Mouse (Mus musculus): ENCODE results near the gene Med20. TPM values are rescaled to one million over a fixed set of nuclear protein-coding genes. Genes with fewer than 3 reads are reported as not detected.

Med20 gene
- total and polyA plus RNA-seq, 2 experiments from 2014 or later, result 30.2 to 37.0 TPM

DNA sequence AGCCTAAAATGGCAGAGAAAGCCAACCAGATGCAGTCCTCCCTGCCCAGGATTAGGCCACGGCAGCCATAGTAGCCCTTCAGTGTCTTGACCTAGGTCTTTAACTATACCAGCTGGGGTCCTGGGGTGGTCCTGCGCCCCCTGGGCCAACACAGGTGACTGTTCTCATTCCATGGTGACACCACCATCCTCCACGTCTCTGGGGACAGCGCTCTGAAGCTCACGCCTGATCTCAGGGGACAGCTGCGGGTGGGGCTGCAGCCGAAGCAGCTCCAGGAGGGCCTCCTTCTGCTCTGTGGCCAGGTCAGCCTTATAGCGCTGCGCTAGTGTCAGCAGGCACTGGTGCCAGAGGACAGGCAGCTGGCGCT, 10.0 kb upstream of the Med20 start:
- 93% methylated on average over 10 of the region's 10 CpGs for WGBS

DNA sequence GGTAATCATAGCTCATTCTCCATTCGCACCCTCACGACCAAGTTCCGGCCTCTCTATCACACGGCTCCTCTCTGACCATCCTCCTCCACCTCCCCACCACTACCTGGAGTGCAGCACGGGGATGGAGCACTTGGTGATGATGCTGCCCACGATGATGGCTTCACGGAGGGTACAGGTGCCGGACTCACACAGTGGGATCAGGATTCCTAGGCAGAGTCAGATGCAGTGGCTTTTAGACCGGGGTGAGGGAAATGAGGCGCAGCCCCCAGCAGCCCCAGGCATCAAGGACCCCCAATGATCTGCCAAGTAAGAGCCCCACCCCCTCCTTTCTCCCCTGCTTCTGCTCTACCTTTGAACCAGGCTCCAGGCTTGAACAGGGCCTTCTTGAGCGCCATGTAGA, 9.1 kb upstream of the Med20 start:
- no peak for ATAC-seq
- WGBS, result 95% methylated on average over 11 of the region's 11 CpGs

More for the DNA sequence above, 10.0 kb upstream of the Med20 start:
- Histone ChIP-seq H3K4me3 (ENCODE audit: low read depth, low read length) (no peak overlapping the region), H3K36me3 (ENCODE audit: insufficient read depth) (peaks cover 63% of the 10 kb centered on the region), H3K27me3 (ENCODE audit: insufficient read depth, low read length) (no peaks in the 10 kb centered on the region), H3K4me1 (ENCODE audit: insufficient read depth) (no peaks in the 10 kb centered on the region), H3K27ac (ENCODE audit: low read depth, low read length) (no peak overlapping the region), H3K9me3 (ENCODE audit: low read length) (no peaks in the 10 kb centered on the region), H3K9ac (no peak overlapping the region), H3K4me2 (ENCODE audit: low read depth) (no peak overlapping the region)
- no peak for ATAC-seq
- no peak for TF ChIP-seq CTCF (IDR thresholded peaks at IDR 0.05; ENCODE audit: low read depth)
- DNase-seq, result no peak

DNA sequence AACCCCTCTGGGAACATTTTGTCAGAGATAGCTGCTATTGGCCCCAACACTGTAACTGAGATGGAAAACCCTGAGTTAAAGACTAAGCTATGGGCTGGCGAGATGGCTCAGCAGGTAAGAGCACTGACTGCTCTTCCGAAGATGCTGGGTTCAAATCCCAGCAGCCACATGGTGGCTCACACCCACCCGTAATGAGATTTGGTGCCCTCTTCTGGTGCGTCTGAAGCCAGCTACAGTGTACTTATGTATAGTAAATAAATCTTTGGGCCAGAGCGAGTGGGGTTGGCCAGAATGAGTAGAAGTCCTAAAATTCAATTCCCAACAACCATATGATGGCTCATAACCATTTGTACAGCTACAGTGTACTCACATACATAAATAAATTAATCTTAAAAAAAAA, 5.2 kb upstream of the Med20 start:
- H3K27me3 ChIP-seq (ENCODE audit: insufficient read depth, low read length), result no peaks in the 10 kb centered on the region
- DNase-seq (no peak), ATAC-seq (no peak)
- no peak overlapping the region for H3K27ac ChIP-seq (ENCODE audit: low read depth, low read length)
- no peak overlapping the region for H3K9ac ChIP-seq
- WGBS, result 71% methylated on average over 5 of the region's 5 CpGs
- peaks cover 10% of the 10 kb centered on the region for H3K4me1 ChIP-seq (ENCODE audit: insufficient read depth)
- TF ChIP-seq CTCF (IDR thresholded peaks at IDR 0.05; ENCODE audit: low read depth), result peak; percentile 46
- H3K9me3 ChIP-seq (ENCODE audit: low read length), result no peaks in the 10 kb centered on the region
- H3K4me3 ChIP-seq (ENCODE audit: low read depth, low read length), result no peak overlapping the region
- H3K4me2 ChIP-seq (ENCODE audit: low read depth), result no peak overlapping the region
- peaks cover 49% of the 10 kb centered on the region for H3K36me3 ChIP-seq (ENCODE audit: insufficient read depth)

More for the DNA sequence above, 9.1 kb upstream of the Med20 start:
- no peaks in the 10 kb centered on the region for H3K4me1 ChIP-seq (ENCODE audit: insufficient read depth)
- peaks cover 69% of the 10 kb centered on the region for H3K36me3 ChIP-seq (ENCODE audit: insufficient read depth)
- H3K4me3 ChIP-seq (ENCODE audit: low read depth, low read length), result no peak overlapping the region
- DNase-seq, result no peak
- H3K4me2 ChIP-seq (ENCODE audit: low read depth), result no peak overlapping the region
- no peak for TF ChIP-seq CTCF (IDR thresholded peaks at IDR 0.05; ENCODE audit: low read depth)
- H3K9me3 ChIP-seq (ENCODE audit: low read length), result no peaks in the 10 kb centered on the region
- H3K27me3 ChIP-seq (ENCODE audit: insufficient read depth, low read length), result no peaks in the 10 kb centered on the region
- H3K27ac ChIP-seq (ENCODE audit: low read depth, low read length), result no peak overlapping the region
- H3K9ac ChIP-seq, result no peak overlapping the region

DNA sequence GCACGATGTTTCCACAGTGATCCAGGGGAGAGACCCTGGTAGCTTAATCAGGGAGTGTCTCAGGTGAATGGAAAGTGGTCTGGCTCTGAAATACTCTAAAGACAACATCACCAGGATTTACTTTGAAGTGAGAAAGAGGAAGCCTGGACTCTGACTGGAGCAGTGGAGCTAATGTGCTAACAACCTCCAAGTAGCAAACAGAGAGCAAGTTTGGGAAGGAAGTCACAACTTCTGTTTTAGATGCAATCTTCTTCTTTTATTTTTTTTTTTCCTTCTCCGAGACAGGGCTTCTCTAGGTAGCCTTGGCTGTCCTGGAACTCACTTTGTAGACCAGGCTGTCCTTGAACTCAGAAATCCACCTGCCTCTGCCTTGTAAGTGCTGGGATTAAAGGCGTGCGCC, 2.2 kb upstream of the Med20 start:
- Histone ChIP-seq H3K27ac (ENCODE audit: low read depth, low read length) (no peak overlapping the region), H3K27me3 (ENCODE audit: insufficient read depth, low read length) (no peaks in the 10 kb centered on the region), H3K4me2 (ENCODE audit: low read depth) (no peak overlapping the region), H3K9ac (no peak overlapping the region), H3K4me1 (ENCODE audit: insufficient read depth) (peaks cover 17% of the 10 kb centered on the region), H3K4me3 (ENCODE audit: low read depth, low read length) (no peak overlapping the region), H3K9me3 (ENCODE audit: low read length) (no peaks in the 10 kb centered on the region), H3K36me3 (ENCODE audit: insufficient read depth) (peaks cover 32% of the 10 kb centered on the region)
- TF ChIP-seq CTCF (IDR thresholded peaks at IDR 0.05; ENCODE audit: low read depth), result no peak
- DNase-seq (no peak), ATAC-seq (no peak)
- 96% methylated on average over 4 of the region's 4 CpGs for WGBS

DNA sequence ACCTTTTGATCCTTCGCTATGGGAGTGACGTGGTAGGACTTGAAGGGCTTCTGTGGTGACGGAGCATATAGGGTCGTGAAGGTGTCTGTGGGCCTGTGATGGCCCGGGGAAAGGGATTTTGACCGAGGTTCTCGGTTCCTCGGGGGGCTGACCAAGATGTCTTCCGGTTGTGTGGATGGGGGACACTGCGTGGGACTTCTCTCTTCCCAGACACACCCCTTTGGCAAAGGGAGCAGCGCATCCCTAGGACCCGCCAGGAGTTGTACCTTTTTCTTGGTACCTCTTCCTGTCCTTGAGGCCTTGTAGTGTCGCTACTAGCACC, 240 bp downstream of the Med20 start:
- H3K9ac ChIP-seq, result peak overlapping the region; percentile 73
- TF ChIP-seq CTCF (IDR thresholded peaks at IDR 0.05; ENCODE audit: low read depth), result no peak

DNA sequence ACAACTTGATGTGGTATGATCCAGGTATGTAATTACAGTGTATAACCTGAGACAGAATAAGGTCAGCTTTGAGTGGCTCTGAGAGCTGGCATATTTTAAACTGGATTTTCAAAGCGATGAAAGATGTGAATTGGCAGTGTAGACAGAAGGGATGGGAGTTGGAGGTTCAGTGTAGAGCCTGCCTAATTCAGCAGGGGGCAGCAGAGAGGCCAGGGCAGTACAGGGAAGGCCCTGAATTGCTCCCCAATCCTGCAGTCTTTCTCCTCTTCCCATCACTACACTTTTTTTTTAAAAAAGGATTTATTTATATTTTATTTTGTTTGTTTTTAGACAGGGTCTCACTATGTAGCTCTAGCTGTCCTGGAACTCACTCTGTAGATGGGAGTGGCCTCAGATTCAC, 2.6 kb downstream of the Med20 start:
- Histone ChIP-seq H3K4me3 (ENCODE audit: low read depth, low read length) (no peak overlapping the region), H3K9ac (no peak overlapping the region), H3K36me3 (ENCODE audit: insufficient read depth) (peaks cover 25% of the 10 kb centered on the region), H3K9me3 (ENCODE audit: low read length) (no peaks in the 10 kb centered on the region), H3K4me1 (ENCODE audit: insufficient read depth) (peaks cover 17% of the 10 kb centered on the region), H3K27me3 (ENCODE audit: insufficient read depth, low read length) (no peaks in the 10 kb centered on the region), H3K4me2 (ENCODE audit: low read depth) (no peak overlapping the region), H3K27ac (ENCODE audit: low read depth, low read length) (no peak overlapping the region)
- ATAC-seq, result no peak
- no peak for DNase-seq
- TF ChIP-seq CTCF (IDR thresholded peaks at IDR 0.05; ENCODE audit: low read depth), result peak; percentile 42
- 86% methylated on average over 1 of the region's 1 CpGs for WGBS

More for the DNA sequence above, 240 bp downstream of the Med20 start:
- Histone ChIP-seq H3K36me3 (ENCODE audit: insufficient read depth) (peaks cover 14% of the 10 kb centered on the region), H3K4me1 (ENCODE audit: insufficient read depth) (peaks cover 17% of the 10 kb centered on the region), H3K4me3 (ENCODE audit: low read depth, low read length) (peak overlapping the region; percentile 89), H3K27ac (ENCODE audit: low read depth, low read length) (peak overlapping the region; percentile 70), H3K4me2 (ENCODE audit: low read depth) (peak overlapping the region; percentile 80), H3K9me3 (ENCODE audit: low read length) (no peaks in the 10 kb centered on the region), H3K27me3 (ENCODE audit: insufficient read depth, low read length) (no peaks in the 10 kb centered on the region)
- DNase-seq (no peak), ATAC-seq (peak; percentile 18)
- WGBS, result under 1% methylated on average over 13 of the region's 13 CpGs

DNA sequence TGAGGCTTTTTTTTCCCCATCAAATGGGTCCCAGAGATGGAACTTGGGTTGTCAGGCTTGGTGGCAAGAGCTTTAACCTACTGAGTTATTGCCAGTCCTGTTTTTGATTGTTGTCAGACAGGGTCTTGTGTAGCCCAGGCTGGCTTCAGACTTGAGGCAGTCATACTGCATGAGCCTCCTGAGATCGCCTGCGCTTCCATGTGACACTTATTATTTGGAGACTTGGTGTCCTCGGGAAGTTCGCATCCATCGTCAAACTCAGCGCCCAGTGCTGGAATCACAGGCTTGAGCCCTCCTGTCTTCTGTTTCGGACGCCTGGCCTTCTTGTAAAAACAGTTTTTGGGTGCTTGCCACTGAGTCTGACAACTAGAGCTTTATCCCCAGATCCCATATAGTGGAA, 4.7 kb downstream of the Med20 start:
- DNase-seq, result no peak
- Histone ChIP-seq H3K27ac (ENCODE audit: low read depth, low read length) (no peak overlapping the region), H3K4me2 (ENCODE audit: low read depth) (no peak overlapping the region), H3K36me3 (ENCODE audit: insufficient read depth) (peaks cover 26% of the 10 kb centered on the region), H3K9ac (no peak overlapping the region), H3K27me3 (ENCODE audit: insufficient read depth, low read length) (no peaks in the 10 kb centered on the region), H3K4me3 (ENCODE audit: low read depth, low read length) (no peak overlapping the region), H3K4me1 (ENCODE audit: insufficient read depth) (peaks cover 7% of the 10 kb centered on the region), H3K9me3 (ENCODE audit: low read length) (no peaks in the 10 kb centered on the region)
- ATAC-seq, result no peak
- TF ChIP-seq CTCF (IDR thresholded peaks at IDR 0.05; ENCODE audit: low read depth), result no peak
- WGBS, result 97% methylated on average over 8 of the region's 8 CpGs

DNA sequence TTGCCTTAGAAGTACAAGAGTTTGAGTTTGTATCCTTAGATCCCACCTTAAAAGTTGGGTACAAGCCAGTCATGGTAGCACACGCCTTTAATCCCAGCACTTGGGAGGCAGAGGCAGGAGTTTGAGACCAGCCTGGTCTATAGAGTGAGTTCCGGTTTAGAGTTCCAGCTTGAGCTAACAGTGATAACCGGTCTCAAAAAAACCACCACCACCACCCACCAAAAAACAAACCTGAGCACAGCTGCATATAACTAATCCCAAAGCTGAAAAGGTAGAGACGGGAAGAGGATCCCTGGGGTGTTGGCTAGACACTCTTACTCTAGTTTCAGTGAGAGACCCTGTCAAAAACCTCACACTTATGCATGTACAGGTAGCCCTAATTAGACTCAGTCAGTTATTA, 5.3 kb downstream of the Med20 start:
- ATAC-seq (no peak), DNase-seq (no peak)
- no peak overlapping the region for H3K27ac ChIP-seq (ENCODE audit: low read depth, low read length)
- H3K4me3 ChIP-seq (ENCODE audit: low read depth, low read length), result no peak overlapping the region
- H3K27me3 ChIP-seq (ENCODE audit: insufficient read depth, low read length), result no peaks in the 10 kb centered on the region
- H3K4me1 ChIP-seq (ENCODE audit: insufficient read depth), result peaks cover 7% of the 10 kb centered on the region
- H3K9me3 ChIP-seq (ENCODE audit: low read length), result no peaks in the 10 kb centered on the region
- 94% methylated on average over 4 of the region's 4 CpGs for WGBS
- no peak overlapping the region for H3K9ac ChIP-seq
- H3K36me3 ChIP-seq (ENCODE audit: insufficient read depth), result peaks cover 30% of the 10 kb centered on the region
- no peak overlapping the region for H3K4me2 ChIP-seq (ENCODE audit: low read depth)
- TF ChIP-seq CTCF (IDR thresholded peaks at IDR 0.05; ENCODE audit: low read depth), result no peak

All from forebrain, postnatal 0 days (tissue).